Mouse (Mus musculus) hindbrain, embryonic 16.5 days (tissue): ENCODE results near the gene Ccdc115. TPM values are rescaled to one million over a fixed set of nuclear protein-coding genes. Genes with fewer than 3 reads are reported as not detected.
"Not testable (repeated sequence)": the region's sequence is repeated elsewhere in the genome, so short reads cannot be mapped to it uniquely, and the experiment has no call there.

Source experiments
- ATAC-seq: fragments of 200-750 bp; cut with Nextera tagmentation; 2 replicates; pipeline ENCODE4 v1.8.0; 2017; ENCODE audit warnings: moderate TSS enrichment, moderate library complexity
- H3K27ac ChIP-seq: fragments of 300-500 bp; sonication (generic); 2 replicates; pipeline ENCODE4 v1.5.1; 2014; ENCODE audit warnings: low read depth, mild to moderate bottlenecking, control low read depth, low read length, moderate library complexity
- H3K27me3 ChIP-seq: fragments of 300-500 bp; sonication (generic); replicated peaks from 2 replicates; pipeline ENCODE4 v1.6.1; 2014; ENCODE audit warnings: low read length; ENCODE audit not compliant: control insufficient read depth, insufficient read depth
- H3K36me3 ChIP-seq: fragments of 300-500 bp; sonication (generic); 2 replicates; pipeline ENCODE4 v1.6.1; 2014; ENCODE audit warnings: mild to moderate bottlenecking, low read length, moderate library complexity, mixed read lengths; ENCODE audit not compliant: control insufficient read depth, insufficient read depth
- H3K4me1 ChIP-seq: fragments of 300-500 bp; sonication (generic); 2 replicates; pipeline ENCODE4 v1.6.1; 2014; ENCODE audit warnings: low read depth, low read length; ENCODE audit not compliant: control insufficient read depth, insufficient read depth
- H3K4me2 ChIP-seq: fragments of 300-500 bp; sonication (generic); 2 replicates; pipeline ENCODE4 v1.6.1; 2014; ENCODE audit warnings: mild to moderate bottlenecking, low read length, control low read depth, moderate library complexity
- H3K4me3 ChIP-seq: fragments of 300-500 bp; sonication (generic); 2 replicates; pipeline ENCODE4 v1.5.1; 2014; ENCODE audit warnings: mild to moderate bottlenecking, low read length, control low read depth, moderate library complexity
- H3K9ac ChIP-seq: fragments of 300-500 bp; sonication (generic); 2 replicates; pipeline ENCODE4 v1.6.1; 2014; ENCODE audit warnings: low read depth, mild to moderate bottlenecking, control low read depth, low read length, moderate library complexity
- H3K9me3 ChIP-seq: fragments of 300-500 bp; sonication (generic); 2 replicates; pipeline ENCODE4 v1.6.1; 2014; ENCODE audit warnings: mild to moderate bottlenecking, low read length, moderate library complexity; ENCODE audit not compliant: control insufficient read depth
- WGBS: fragments of 180-500 bp; shearing (Covaris S2); extraction: QIAGEN DNeasy Blood & Tissue Kit; methylation state at CpG from one replicate; pipeline ENCODE4 v1.1.7; 2014; 5-methylcytosine and 5-hydroxymethylcytosine counted together
- polyA plus RNA-seq: library from polyadenylated mRNA; unstranded; fragments of >200 nt; fragmentation: Nextera tagmentation; extraction: Ambion mirVana; gene quantifications from 2 replicates; pipeline ENCODE4 v1.2.1, GENCODE M21; 2015

Gene Ccdc115
- polyA plus RNA-seq, 1 experiment from 2014 or later, result 64.8 TPM

GRCm38 (mm10) chr1:34443124-34443523 lies 3.7 kb upstream of the Ccdc115 start:
- no peak for ATAC-seq
- H3K4me1 ChIP-seq, result peaks cover 12% of the 10 kb centered on the region
- H3K4me2 ChIP-seq, result no peak overlapping the region
- H3K4me3 ChIP-seq, result no peak overlapping the region
- no peak overlapping the region for H3K27ac ChIP-seq
- H3K9ac ChIP-seq, result no peak overlapping the region
- H3K9me3 ChIP-seq, result no peaks in the 10 kb centered on the region
- 92% methylated on average over 6 of the region's 6 CpGs for WGBS
- H3K36me3 ChIP-seq, result peaks cover 26% of the 10 kb centered on the region
- no peaks in the 10 kb centered on the region for H3K27me3 ChIP-seq

- WGBS, result 8% methylated on average over 31 of the region's 31 CpGs
- Histone ChIP-seq H3K9me3 (no peaks in the 10 kb centered on the region), H3K4me1 (peaks cover 15% of the 10 kb centered on the region), H3K9ac (peak overlapping the region; percentile 73), H3K4me2 (peak overlapping the region; percentile 85), H3K27ac (peak overlapping the region; percentile 67), H3K36me3 (peaks cover 23% of the 10 kb centered on the region), H3K4me3 (peak overlapping the region; percentile 83), H3K27me3 (no peaks in the 10 kb centered on the region)
- ATAC-seq, result peak; percentile 51
These were observed 624 bp upstream of the Ccdc115 start for GRCm38 (mm10) chr1:34439961-34440630.

GRCm38 (mm10) chr1:34438381-34439051 lies 956 bp downstream of the Ccdc115 start:
- Histone ChIP-seq H3K36me3 (peaks cover 9% of the 10 kb centered on the region), H3K27ac (no peak overlapping the region; the same call in 1 of the 2 replicates), H3K27me3 (no peaks in the 10 kb centered on the region), H3K9ac (peak overlapping the region; percentile 65), H3K4me1 (peaks cover 22% of the 10 kb centered on the region), H3K4me2 (peak overlapping the region; percentile 80), H3K9me3 (no peaks in the 10 kb centered on the region), H3K4me3 (peak overlapping the region; percentile 83)
- WGBS, result 42% methylated on average over 17 of the region's 20 CpGs
- ATAC-seq, result no peak

- WGBS, result 98% methylated on average over 8 of the region's 8 CpGs
- ATAC-seq, H3K9ac ChIP-seq, H3K36me3 ChIP-seq, H3K27ac ChIP-seq, H3K27me3 ChIP-seq, H3K4me2 ChIP-seq, H3K9me3 ChIP-seq, H3K4me3 ChIP-seq: not testable (repeated sequence)
- H3K4me1 ChIP-seq, result peaks cover 28% of the 10 kb centered on the region
These were observed 2.1 kb downstream of the Ccdc115 start for GRCm38 (mm10) chr1:34437366-34437765.

GRCm38 (mm10) chr1:34436374-34436773 lies 3.1 kb downstream of the Ccdc115 start:
- Histone ChIP-seq H3K4me2 (no peak overlapping the region), H3K27me3 (no peaks in the 10 kb centered on the region), H3K9me3 (peaks cover 4% of the 10 kb centered on the region), H3K36me3 (no peaks in the 10 kb centered on the region), H3K4me3 (no peak overlapping the region), H3K9ac (no peak overlapping the region), H3K27ac (no peak overlapping the region), H3K4me1 (peaks cover 31% of the 10 kb centered on the region)
- ATAC-seq, result no peak
- 86% methylated on average over 3 of the region's 3 CpGs for WGBS

- peaks cover 12% of the 10 kb centered on the region for H3K9me3 ChIP-seq
- 31% methylated on average over 8 of the region's 8 CpGs for WGBS
- no peak for ATAC-seq
These were observed 3.9 kb downstream of the Ccdc115 start for GRCm38 (mm10) chr1:34435371-34436120.

GRCm38 (mm10) chr1:34434660-34435160 lies 4.8 kb downstream of the Ccdc115 start:
- H3K27ac ChIP-seq, result peak overlapping the region; percentile 91
- H3K36me3 ChIP-seq, result no peaks in the 10 kb centered on the region; the same call in 1 of the 2 replicates
- peaks cover 23% of the 10 kb centered on the region for H3K4me1 ChIP-seq
- H3K27me3 ChIP-seq, result no peaks in the 10 kb centered on the region
- peak overlapping the region; percentile 75 for H3K4me2 ChIP-seq
- H3K4me3 ChIP-seq, result peak overlapping the region; percentile 71
- peak overlapping the region; percentile 78 for H3K9ac ChIP-seq
- under 1% methylated on average over 30 of the region's 30 CpGs for WGBS
- ATAC-seq, result peak; percentile 19; the same call in 1 of the 2 replicates
- H3K9me3 ChIP-seq, result peaks cover 15% of the 10 kb centered on the region

More at GRCm38 (mm10) chr1:34435371-34436120, 3.9 kb downstream of the Ccdc115 start:
- Histone ChIP-seq H3K9ac (peak overlapping the region; percentile 78), H3K4me2 (peak overlapping the region; percentile 75), H3K4me1 (peaks cover 26% of the 10 kb centered on the region), H3K36me3 (no peaks in the 10 kb centered on the region; the same call in 1 of the 2 replicates), H3K27me3 (no peaks in the 10 kb centered on the region), H3K4me3 (peak overlapping the region; percentile 71), H3K27ac (peak overlapping the region; percentile 91)

- 5% methylated on average over 19 of the region's 19 CpGs for WGBS
- H3K4me2 ChIP-seq, result peak overlapping the region; percentile 75
- no peaks in the 10 kb centered on the region; the same call in 1 of the 2 replicates for H3K36me3 ChIP-seq
- H3K9me3 ChIP-seq, result peaks cover 15% of the 10 kb centered on the region
- 0 out of 2 replicates have a peak, but pooled peaks have one; percentile 13 for ATAC-seq
- peak overlapping the region; percentile 54 for H3K9ac ChIP-seq
- peak overlapping the region; percentile 65 for H3K27ac ChIP-seq
- H3K4me1 ChIP-seq, result peaks cover 23% of the 10 kb centered on the region
- H3K27me3 ChIP-seq, result no peaks in the 10 kb centered on the region
- peak overlapping the region; percentile 71 for H3K4me3 ChIP-seq
These were observed 5.5 kb downstream of the Ccdc115 start for GRCm38 (mm10) chr1:34433891-34434521.
